Mouse (Mus musculus) ovary, postnatal 10 days (tissue): ENCODE measurements at regions not wholly inside any gene's neighbourhood (a gene's known extent, or its start where the extent isn't known, plus 50 kb on each side); places are given as distances from the start of the nearest gene placed in this dataset.

Experiments
- DNase-seq: peaks from one replicate; pipeline ENCODE4 v3.0.0; 2022; ENCODE audit warnings: low spot score

DNA sequence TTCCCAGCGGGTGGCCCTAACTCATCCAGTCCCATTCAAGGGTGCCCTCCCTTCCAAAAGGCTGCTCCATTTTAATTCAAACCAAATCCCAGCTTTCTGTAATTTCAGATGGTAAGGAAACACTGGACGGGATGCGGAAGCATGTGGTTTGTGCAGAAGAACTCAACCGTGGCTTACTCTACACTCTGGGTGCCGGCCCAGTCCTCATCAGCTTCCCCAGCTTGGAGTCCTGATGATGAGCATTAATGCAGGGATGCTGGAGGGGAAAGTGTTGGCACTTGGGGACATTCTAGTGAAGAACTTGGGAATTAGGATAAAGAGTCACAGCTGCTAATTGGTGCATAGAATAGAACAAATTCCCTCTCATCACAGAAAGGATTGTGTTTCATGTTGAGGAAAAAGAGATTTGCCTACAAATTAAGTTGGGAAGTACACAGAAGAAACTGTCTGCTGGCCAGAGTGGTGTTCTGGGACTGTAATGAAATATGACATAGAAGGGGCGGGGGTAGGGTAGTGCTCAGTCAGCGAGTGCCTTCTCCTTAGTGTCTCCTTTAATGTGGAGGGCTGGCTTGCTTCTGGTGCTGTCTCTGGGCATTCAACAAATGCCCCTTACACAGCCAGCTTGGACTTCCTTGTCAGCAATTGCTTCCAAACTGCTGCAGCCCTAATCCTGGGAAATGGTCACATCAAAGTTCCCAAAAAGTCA is 285.0 kb upstream of the Bmper start:
- DNase-seq, result no peak

DNA sequence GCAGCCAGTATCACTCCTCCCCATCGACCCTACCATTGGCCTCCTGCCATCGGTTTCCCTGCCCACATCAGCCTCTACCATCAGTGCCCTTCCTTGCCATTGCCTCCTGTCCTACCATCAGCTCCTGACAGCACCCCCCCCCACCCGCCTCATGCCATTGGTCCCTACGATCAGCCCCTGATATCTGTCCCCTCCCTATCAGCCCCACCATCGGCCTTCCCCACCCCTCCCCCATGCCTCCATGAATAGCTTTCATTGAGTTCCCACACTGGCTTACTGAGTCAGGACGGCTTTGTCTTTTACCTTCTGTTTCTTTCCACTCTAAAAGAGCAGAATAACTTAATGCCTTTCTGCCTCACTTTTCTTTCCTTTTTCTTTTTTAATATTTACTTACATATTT is 277.9 kb upstream of the Bmper start:
- no peak for DNase-seq

DNA sequence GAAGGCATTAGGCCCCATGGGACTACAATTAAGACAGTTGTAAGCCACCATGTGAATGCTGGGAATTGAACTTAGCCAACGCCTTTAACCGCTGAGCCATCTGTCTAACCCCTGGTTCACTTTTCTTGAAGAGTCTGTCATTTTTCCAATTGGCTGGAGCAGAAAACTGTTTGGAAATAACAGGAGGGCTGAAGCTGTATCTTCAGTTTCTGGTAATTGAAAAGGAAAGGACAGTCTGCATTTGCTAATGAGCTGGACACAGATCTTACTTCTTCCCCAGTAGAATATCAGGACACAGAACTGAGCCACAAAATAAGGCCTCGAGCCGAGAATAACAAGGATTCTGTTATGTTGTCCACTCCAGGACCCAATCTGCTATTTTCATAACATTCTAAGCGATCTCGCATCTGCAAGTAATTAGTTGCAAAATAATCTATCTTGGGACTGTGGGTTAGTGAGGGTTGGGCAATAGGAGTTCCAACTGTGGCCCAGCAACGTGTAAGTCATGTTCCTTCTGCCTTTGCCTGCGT is 277.4 kb upstream of the Bmper start:
- no peak for DNase-seq

DNA sequence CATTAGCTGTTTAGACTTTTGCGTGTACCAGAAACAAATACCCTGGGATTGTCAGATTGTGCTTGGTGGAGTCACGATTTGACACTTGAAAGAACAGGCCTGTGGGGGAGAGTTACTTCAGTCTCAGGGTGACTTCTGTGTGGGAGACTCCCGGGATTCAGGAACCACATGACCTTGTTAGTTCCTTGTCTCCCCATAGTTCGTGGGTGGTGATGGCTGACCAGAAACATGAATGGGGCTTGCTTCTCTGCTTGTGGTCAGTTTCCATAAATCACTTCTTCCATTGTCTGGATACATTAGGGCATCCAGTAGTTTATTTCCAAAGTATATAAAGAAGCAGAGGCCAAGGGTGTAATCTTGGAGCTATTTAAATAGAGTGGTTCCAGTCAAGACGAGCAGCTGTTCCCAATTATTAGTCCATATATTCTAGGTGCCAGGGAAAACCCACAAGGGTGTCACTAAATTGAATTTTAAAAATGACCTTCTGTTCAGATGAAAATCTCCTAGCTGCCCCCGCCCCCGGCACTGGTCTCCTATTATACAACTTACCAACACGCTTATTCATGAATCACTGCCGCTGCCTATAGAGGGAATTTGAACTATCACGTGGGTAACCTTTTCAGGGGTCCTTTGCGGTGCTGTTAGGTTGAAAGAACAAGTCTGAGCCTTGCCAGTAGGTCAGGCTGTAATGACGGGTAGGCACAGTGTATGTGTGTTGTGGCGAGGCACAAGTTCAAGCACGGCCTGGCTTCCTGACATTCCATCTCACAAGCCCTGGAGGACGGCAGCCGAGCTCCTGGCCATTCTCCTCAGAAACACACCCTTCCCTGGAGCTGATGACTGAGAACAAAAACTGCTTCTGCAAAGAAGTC is 270.1 kb upstream of the Bmper start:
- no peak for DNase-seq

DNA sequence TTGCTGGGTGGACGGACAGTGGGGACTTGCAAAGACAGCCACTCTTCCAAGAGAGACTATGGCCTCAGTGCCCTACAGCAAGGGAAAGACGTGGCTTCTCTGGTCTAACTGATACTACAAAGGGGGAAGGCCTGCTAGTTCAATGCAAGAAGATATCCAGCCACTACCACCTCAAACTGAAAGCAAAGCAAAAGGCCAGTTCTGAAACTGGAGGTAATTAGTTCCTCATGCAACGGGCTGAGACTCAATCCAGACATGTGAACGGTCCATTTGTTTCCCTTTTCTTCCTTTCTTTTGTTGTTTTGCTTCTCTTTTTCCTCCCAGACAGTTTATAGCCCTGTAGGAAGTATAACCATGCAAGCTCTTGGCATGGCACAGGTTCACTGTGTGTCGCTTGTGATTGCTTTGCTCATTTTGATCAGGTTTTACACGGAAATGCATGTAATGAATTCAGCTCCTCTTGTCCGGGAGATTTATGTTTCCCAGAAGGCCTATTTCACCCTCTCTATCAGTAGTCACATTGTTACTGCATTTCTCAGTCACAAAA is 260.5 kb upstream of the Bmper start:
- DNase-seq, result no peak

DNA sequence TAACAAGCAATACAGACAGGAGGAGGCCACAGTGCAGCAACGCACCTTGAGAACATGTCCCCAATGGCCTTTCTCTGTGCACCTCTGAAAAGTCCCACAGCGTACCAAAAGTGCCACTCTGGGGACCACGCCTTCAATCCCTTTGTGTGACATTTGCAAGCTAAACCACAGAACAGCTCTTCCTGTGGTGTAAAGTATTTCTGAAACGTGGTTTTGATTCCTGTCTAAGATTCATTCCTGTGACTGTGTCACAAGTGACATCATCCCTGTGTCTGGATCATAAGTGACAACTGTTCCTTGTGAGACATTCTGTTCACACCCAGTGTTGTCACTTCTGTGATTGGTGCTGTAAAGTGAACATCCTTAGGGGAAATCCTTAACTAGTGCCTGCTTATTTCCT is 251.6 kb upstream of the Bmper start:
- DNase-seq, result no peak

DNA sequence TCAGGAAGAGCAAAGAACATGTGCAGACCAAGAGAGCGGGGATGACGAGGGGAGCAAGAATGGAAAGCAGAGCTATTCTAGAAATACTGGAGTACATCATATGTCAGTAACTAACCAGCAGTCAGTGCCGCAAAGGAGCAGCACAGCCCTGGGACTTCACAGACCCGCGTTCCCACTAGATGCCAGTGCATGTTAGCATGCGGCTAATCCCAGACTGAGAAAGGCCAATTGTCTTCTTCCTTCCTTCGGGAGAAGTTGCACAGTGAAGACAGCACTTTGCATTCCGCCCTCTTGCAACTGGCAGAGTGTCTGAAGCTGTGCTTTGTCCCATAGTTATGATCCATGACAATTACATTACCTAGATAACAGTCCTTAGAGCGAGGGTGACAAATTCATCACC is 246.1 kb upstream of the Bmper start:
- DNase-seq, result no peak

DNA sequence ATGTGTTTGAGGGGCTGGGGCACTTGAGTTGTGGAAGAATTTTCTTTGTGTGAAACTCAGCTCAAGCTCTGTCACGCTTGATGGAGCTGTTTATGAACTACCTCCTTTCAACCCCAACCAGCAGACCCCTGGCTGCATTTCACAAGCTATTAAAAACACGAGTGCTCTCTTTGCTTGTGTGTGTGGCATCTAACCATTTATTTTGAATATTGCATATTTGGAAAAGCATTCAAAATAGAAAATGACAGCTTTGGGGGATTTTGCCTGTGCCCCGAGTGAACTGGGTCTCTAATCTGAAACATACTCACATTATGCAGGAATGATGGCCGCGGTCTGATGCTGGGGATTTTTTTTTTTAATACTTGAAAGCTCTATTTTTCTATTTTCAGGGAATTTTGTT is 243.2 kb upstream of the Bmper start:
- no peak for DNase-seq

DNA sequence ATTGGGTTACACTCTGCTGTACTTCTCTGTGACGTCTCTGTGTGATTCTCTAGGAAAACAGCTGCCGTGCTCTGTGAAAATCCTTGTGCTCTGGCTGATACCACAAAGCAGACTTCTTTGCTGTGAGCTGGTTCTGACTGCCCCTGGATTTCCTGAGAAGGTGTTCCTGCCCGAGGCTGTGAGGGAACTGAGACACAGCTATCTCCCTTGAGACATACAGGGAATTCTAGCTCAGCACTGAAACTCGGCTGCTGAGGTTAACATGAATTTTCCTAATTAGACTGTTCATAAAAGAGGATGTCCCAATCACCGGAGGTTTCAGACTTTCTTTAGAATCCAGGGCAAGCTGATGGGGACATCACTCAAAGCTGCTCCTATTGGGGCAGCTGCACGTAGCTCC is 233.4 kb upstream of the Bmper start:
- DNase-seq, result no peak

DNA sequence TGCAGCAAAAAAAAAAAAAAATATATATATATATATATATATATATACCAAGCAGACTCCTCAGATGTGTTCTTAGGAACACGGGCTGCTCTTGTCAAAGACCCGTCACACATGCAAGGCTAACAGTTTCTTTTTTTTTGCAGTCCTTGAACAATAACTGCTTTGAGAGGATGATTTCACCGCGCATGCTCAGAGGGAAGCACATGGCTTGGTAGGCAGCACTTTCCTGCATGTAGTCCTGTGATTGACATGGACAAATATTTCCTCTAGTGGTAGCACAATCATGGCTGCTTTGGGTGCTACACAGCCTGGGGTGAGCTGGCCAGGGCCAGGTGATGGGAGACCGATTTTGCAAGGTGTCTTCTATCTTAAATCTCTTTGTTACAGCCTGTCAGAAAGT is 229.3 kb upstream of the Bmper start:
- no peak for DNase-seq

DNA sequence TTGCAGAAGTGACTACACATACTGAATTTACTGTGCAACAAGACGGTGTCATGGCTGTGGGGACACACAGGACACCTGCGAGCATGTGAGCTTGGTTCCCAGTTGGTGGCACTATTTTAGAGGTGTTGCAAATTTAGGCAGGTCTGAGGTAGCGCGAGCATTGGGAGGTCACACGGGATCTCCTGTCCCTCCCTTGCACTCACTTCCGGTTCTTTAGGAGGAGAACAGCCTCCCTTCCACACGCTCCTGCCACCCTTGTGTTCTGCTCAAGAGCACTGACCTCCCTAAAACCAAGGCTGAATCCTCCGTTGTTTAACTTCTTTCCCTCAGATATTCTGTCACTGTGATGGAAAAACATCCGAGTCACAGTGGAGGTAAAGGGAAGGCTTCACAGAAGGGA is 227.3 kb upstream of the Bmper start:
- no peak for DNase-seq

DNA sequence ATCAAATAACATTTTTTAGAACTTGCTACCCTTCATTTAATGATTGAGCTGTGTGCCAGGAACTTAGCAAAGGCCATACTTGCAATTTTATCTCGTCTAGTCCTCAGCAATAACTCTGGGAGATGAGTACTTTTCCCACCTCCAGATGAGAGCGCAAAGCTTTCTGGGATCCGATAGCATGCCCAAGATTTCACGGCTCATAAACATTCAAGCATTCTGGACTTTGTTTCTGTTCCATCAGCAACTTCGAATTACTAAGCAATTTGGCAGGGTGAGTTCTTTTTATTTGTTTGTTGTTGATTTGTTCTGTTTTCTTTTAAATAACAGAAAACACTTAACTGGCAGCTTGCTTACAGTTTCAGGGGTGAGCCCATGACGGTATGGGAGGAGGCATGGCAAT is 224.6 kb upstream of the Bmper start:
- DNase-seq, result no peak

DNA sequence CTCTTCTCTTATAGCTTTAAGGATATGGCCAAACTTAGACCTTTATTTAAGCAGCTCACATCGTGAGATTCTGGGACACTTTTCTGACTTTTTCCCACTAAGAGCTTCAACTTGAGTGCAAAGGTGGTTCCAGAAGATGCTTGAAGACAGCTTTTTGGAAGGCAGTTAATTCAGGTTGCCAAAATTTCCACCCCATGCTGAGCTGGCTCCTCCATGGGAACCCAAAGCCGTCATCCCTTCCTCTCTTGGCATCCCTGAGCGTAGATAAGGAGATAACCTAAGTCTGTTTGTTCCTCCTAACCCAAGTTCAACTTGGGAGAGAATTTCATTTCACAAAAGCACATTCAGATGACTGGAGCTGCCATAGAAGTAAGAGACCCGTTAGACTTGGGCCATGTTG is 223.7 kb upstream of the Bmper start:
- DNase-seq, result no peak

DNA sequence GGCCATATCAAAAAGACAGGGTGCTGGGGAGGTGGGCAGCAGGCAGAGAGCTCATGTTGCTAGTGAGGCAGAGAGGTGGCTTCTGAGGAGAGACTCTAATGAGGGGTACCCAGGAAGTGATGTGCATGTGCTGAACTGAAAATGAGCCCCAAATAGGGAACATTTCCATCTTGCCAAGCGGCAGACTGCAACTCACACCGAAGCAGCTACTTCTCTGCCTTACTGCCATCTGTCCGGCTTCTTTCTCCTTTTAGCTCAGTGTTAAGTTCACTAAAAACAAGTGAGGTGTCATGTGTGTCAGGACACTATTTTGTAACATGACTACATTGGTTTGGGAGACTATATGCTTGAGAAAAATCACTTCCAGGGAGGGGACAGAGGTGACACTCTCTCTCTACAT is 222.7 kb upstream of the Bmper start:
- DNase-seq, result no peak

DNA sequence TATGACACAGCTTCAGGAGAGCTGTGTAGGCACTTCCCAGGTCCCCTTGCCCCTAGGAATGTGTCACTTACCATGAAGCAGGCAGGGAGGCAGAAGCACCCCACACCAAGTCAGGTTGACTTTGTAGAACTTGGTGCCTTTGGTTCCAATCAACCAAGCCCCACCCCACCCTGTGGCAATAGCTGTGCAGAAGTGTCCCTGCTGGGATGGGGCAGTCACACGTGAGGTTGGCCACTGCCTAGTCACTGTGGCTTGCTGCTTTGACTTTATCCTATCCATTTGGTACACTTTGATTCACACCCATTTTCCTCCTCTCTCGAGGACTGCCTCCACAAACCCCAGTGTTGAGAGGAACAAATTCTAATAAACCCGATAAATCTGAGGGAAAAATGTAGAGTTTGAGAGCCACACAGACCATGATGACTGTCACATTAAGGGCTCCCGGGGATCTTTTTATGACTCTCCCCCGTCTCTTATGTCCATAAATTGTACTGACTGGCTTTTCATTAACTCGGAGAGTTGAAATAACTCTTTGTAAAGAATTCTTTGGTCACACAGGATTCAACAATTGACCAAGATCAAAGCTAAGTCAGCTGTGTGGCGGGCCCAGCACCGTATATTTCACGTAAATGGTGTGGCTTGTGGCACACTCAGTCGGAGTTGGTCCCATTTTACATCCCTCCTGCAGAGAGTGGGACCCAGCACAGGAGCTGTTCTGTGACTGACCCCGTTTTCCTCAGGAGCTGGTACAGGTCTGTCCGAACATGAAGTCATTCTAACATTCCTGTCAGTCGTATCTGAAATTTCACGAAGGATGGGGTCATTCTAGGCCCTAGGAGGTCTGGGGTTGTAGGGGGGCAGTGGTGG is 219.4 kb upstream of the Bmper start:
- no peak for DNase-seq

DNA sequence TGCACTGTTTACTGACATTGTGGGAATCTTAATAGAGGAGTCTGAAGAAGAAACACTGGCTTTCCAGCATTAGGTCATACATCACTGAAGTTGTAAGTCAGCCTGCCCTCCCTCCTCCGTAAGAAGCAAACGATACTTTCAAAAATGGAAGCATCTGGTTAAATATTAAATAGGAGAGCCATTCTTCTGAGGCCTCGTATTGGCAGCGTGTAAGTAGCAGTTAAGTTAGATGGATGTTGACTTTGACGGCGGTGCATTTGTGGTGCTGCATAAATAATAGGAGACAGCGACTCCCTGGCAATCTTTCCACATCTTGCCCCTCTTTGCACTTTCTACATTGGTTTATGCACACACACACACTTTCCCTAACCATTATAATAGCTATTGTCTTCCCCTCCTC is 217.9 kb upstream of the Bmper start:
- DNase-seq, result no peak

DNA sequence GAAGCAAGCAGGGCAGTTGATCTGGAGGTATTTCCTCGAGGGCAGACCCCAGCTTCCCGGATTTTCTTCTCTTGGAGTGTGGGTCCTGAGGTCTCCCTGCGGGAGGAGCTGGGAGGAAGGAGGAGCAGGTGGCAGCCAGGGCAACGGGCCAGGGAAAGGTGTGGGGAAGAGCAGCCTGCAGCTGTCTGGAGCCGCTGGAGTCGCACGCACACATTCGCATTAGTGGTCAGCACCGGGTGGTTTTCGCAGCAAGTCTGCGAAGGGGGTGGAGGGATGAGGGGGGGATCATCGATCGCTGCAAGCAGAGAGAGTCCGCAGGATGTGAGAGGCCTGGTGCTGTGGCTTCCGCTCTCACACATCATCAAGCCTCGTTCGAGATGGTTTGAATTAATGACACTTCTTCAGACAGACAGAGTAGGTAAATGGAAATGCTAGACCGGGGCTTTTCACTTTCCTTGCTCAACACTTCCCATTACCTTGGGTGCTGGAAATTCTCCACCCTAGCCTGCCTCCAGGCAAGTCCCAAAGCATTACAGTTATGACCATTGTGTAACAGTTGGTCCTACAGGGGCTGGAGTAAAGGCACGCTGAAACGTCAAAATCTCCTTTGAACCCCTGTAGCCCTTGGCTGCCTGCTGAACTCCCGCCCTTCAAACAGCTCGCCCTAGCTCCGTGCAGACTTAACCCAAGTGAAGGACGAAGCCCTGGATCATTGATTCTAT is 213.3 kb upstream of the Bmper start:
- no peak for DNase-seq

DNA sequence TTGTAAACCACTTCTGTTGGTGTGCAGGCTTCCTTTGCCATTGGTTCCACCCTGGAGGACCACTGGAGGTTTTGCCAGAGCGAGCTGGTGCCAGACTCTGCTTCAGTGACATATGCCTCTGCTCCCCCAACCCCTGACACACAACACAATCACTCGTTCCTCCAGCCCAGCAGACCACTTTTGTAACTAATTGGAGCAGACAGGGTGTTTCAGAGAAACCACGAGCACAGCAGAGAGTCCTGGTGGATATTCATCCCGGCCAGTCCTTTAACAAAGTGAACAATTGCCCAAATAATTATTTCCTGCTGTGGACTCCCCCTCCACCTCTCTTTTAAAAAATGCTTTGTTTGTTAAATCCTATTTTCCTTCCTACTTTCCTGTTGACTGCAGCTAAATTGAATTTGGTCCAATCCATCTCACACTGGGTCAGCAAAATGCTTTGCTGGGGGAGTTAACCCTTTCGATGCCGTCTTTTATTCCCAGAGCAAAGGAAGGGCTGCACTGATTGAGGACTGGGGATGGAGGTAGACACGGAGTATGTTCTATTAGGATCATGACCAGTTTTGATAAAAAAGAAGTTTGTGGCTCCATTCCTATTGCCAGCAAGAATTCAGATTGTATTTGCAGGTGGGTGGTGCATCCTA is 211.4 kb upstream of the Bmper start:
- DNase-seq, result no peak

DNA sequence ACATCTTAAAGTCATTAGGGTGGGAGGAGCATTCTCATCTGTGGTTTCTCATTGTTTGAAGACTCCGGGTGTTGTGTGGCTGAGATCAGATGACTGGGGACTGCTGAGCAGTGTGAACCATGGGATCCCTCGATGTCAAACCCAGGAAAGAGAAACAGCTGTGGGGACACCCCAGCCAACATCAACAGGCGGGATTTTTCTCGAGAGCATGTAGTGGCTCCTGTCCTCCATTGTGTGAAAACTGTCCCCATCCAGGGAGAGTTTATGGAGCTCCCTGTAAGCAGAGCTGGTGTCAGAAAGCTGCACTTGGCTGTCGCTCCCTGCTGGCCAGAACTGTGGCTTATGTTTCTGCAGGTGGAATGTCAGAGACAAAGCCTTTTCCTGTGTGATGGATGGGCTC is 210.7 kb upstream of the Bmper start:
- DNase-seq, result no peak

DNA sequence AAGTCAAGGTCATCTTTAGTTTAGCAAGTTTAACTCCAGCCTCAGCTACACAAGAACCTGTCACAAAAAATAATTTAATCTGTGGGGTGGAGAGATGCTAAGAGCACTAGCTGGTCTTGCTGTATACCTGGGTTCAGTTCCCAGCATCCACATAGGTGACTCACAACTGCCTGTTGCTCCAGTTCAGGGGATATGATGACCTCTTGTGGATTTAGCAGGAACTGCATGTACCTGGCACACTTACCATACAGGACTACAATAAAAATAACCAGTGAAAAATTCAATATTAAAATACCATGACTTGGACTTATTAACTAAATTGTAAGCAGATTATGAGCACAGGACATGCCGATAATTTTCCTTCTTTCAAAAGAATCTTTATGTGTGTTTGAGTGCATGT is 206.1 kb upstream of the Bmper start:
- DNase-seq, result no peak

DNA sequence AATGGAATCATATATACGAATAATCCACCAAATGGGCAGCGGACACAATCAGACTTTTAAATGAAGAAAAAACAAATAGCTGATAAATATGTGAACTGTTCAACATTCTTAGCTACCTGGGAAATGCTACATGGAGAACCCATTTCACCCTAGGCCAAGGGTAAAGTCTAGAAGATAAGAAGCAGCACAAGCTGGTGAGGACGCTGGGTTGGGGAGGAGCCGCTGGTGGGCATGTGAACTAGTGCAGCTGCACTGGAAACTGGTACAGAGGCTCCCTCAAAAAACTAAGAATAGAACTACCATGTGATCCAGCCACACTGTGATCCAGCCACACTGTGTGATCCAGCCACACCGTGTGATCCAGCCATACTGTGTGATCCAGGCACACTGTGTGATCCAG is 198.8 kb upstream of the Bmper start:
- DNase-seq, result no peak
